Mouse (Mus musculus): ENCODE results near the gene Fst.

Fst gene

DNA sequence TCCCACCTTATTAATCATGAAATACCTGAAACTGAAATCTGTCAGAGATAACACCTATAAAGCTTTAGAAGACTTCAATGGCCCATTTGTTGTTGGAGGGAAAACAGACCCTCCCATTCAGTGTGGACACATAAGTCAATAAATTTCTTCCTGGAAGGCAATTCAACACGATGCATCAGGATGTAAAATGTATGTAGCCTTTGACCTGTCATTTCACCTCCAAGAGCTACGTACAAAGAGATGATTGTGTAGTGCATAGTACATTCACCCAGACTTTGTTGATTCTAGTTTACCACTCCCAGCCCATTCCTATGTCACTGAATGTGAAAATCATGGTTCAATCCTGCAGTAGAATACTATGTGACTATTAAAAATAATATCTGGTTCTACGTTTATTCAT is 39.4 kb downstream of the Fst start:
- DNase-seq (ENCODE audit: low read depth, low spot score) = no peak

DNA sequence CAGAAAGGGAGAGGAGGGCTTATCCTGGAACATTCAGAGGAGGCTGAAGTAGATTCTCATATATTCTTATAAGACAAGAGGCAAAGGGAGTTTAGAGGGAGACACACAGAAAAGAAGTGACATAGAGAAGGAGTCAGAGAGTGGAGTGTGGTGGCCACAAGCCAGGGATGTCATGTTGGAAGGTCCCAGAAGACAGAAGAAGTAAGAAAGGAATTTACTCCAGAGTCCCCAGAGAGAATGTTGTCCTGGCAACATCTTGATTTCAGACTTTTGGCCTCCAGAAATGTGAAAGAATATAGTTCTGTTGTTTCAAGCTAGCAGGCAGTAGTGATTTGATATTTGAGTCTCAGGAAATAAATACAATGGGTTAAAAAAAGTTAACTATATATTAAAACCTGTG is 46.4 kb downstream of the Fst start:
- DNase-seq (ENCODE audit: low read depth, low spot score) = no peak

DNA sequence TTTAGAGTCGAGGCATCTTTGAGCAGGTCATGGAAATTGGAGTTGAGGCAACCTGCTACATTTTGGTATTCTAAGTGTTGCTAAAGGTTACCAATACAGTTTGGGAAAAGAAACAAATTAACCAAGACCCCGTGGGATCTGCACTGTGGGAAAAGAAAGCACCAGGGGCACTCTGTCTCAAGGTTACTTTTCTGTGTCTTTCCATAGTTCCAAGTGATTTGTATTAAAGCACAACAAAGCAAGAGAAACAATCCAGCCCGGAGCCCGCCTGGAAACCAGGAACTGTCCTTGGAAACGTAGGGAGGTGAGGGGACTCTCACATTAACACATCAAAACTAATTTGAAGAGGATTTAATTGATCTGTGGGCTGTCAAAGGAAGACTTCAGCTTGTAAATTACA is 51.9 kb downstream of the Fst start:
- no peak for DNase-seq (ENCODE audit: low read depth, low spot score)

DNA sequence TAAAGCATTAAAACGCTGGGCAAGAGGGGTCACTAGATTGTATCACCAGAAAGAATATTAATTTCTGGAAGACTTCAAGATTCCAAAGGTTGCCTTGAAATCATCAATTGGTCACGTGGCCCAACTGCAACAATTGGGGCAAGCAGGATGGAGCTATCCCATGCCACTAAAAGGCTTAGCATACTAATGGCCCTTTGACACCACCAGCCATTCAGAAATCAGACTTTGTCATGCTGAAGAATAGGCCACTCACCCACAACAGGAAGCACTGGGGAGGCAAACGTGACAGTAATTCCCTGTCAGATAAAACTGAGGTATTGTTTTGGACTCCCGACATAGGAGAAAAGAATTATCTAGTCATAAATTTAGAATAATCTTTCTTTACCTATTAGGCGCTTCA is 52.3 kb downstream of the Fst start:
- DNase-seq (ENCODE audit: low read depth, low spot score) = no peak

DNA sequence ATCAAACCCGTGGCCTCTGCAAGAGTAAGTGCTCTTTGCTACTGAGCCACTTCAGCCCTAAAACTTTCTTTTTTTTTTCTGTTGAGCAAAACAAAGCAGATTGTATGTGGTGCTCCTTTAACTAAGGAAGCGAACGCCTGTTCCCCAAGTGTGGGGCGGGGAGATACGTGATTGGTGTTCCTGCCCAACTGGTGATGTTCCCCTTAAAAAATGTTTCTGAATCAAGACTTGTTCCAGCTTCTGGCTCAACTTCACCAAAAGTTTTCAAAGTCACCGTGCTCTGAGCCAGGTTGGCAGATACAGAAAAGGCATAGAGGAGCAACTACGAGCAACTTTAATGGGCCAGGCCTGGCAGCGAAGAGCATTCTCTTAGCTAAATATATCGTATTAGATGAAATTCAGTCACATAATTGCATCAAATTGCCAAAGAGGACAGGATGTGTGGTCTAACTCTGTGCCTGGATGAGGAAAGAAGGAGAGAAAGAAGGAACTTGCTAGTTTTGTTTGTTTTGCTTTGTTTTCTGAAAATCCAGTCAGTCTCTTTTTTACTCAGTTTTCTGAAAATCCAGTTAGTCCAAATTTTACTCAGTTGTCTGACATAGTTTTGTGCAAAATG is 53.5 kb downstream of the Fst start:
- DNase-seq (ENCODE audit: low read depth, low spot score) = no peak

Data from WW6 (cell line).